Mouse (Mus musculus): ENCODE results near the gene Cluh. TPM values are rescaled to one million over a fixed set of nuclear protein-coding genes. Genes with fewer than 3 reads are reported as not detected.

Cluh gene
- 191 and 212 TPM in 2 replicates for total RNA-seq (2021)
- long read RNA-seq, full-length matches to known transcripts: 7 of 90 reads
- long read RNA-seq, partial matches to known transcripts: 73 of 90 reads
- long read RNA-seq, other reads (novel, unspliced or antisense): 10 of 90 reads

DNA sequence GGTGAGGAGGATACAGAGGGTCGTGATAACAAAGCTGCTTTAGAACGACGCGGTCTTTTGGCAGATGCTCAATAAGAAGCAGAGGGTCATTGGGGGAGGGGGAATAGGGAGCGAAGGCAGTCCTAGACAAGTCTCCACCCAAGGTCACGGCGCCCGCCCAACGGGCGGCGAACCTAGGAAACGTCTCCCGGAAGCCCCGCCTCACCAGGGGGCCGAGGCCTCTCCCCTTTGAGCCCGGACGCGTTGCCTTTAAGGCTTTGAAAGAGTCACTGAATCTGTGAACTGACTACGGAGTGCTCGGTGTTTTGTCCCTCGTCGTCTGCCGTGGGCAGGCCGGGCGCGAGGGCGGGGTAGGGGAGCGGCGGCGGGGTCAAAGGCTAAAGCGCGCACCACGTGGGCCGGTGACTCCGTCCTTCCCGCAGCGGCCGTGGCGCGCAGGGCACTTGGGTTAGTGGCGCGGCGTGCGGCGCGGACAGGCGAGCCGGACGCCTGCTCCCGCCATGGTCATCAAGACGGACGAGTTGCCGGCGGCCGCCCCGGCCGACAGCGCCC, at the start of gene Cluh:
TSS of gene Cluh (plus strand) at position 401 of the 552 bp plus-strand sequence.
- peak; percentile 99 for DNase-seq

DNA sequence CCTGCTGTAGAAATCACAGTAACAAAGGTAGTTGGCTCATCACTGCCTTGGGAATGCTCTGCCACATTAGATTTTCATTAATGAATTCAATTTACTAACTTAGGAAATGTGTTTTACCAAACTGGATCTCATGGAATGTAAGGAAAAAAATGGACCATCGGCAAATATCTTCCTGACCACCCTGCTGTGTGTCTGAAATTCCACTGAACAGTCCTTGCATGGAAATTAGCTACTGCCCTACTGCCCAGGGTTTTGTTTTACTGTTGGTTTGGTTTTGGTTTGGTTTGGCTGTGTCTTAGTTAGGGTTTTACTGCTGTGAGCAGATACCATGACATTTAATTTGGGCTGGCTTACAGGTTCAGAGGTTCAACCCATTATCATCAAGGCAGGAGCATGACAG, 47.0 kb upstream of the Cluh start:
- no peak for DNase-seq

- DNase-seq: no peak
Measured at GRCm38 (mm10) chr11:74610068-74610467, 39.2 kb upstream of the Cluh start.

DNA sequence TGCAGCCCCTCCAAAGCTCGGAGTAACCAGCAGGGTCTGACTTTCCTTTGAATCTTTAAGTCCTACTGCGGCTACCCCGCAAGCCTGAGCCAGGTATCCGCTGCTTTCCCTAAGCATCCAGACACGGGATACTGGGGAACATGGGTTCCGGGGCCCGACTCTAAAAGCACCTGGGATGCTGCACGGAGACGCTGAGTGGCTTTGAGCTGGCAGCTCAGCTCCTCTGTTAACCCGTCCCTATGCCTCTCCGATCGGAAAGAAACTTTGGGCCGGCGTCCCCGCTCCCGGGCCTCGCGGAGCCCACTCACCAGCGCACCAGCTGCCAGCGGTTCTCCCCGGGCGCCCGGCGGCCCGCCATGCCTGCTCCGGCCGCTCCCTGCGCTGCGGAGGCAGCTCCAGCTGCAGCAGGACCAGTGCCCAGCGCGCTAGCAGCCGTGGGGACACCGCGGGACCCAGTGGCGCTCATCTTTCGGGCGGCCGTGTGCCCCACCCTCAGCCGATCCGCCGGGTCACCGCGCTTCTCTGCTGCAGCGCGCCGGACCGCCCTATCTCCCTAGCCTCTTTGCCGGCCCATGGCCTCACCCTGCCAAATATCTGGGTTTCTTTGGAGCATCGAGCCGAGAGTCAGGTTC, 38.6 kb upstream of the Cluh start, which contains the start of gene Rap1gap2:
TSS of gene Rap1gap2 (minus strand) at position 371 of the 632 bp plus-strand sequence.
- DNase-seq: peak; percentile 55

DNA sequence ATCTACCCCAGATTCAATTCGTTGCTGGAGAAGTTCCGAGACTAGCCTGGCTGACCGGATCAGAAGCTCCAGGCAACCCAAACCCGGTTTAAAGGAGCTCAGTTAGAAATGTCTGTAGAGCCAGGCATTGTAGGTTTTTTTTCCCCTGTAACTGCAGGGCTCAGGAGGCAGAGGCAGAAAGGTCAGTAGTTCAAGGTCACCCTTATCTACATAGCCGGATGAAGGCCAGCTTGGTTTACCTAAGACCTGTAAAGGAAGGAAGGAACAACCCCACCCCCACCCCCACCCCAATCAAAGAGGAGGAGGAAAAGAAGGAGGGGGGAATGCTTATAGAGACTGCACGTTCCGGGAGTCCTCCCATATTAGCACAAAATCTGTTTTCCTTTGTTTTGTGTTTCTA, 37.9 kb upstream of the Cluh start:
- DNase-seq: no peak

DNA sequence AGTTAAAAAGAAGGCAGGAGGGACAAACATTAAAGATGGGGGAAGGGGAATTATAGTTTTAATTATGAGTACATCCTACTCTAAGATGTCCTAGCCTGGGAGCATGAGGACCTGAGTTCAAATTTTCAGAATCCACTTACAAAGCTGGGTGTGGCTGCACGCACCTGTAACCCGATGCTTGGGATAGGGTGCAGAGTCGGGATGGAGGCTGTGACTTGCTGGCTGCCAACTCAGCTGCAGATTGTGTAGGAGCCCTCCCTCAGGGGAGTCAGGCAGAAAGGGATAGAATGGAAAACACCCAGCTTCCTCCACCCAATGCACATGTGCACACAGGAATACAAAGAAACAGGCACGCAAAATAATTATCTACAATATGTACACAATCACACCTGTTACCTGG, 35.9 kb upstream of the Cluh start:
- DNase-seq: no peak

- DNase-seq: no peak
Measured at GRCm38 (mm10) chr11:74615571-74615970, 33.7 kb upstream of the Cluh start.

DNA sequence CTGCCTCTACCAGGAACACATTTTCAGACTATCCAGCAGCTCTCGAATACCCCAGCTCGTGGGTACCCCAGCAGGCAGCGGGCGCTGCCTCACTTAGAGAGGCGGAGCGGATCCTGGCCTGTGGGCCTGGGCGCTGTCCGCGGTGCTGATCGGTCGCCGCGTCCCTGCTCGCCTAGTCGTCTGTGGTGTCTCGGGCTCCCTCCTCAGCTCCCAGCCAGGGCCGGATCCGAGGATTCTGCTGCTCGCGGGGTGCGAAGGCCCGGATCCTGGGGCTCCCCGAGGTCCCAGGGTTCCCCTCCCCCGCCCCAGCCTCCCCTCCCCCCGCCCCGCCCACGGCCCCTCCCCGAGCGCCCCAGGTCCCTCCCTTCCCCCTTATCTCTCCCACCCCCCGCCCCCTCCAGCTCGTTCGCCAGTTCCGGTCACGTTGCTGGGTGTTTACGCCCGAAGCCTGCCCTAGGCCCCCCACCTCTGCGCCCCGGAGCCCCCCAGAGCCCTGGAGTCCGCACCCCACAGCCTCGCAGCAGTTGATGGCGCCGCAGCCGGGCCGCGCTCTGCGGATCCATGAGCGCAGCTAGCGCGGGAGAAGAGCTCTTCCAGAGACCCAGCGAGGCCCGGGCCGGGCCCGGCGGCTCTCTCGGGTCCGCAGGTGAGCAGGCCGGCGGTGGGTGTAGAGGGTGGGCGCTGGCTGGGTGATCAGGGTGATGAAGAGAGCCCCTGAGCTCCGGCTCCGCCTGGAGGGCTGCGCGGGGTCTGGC, 29.9 kb upstream of the Cluh start, which contains the start of gene Ccdc92b:
TSS of gene Ccdc92b (plus strand) at position 405 of the 755 bp plus-strand sequence.
- DNase-seq: peak; percentile 89

DNA sequence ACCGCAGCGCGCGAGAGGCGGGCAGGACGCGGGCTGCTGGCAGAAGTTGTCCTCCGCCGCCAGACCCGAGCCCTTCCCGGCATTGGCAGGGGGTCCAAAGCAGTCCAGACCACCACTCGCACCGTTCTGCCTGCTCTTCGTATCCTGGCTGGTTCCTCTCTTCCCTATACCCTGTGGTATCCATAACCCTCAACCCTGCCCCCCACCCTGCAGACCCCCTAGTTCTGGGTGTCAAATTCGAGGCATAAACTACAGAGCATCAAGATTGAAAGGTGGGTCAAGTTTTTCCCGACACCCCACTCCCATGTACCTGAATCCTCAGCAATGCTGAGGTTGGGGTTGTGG, 29.4 kb upstream of the Cluh start:
- no peak for DNase-seq

- no peak for DNase-seq
Measured at GRCm38 (mm10) chr11:74621974-74622669, 27.2 kb upstream of the Cluh start.

DNA sequence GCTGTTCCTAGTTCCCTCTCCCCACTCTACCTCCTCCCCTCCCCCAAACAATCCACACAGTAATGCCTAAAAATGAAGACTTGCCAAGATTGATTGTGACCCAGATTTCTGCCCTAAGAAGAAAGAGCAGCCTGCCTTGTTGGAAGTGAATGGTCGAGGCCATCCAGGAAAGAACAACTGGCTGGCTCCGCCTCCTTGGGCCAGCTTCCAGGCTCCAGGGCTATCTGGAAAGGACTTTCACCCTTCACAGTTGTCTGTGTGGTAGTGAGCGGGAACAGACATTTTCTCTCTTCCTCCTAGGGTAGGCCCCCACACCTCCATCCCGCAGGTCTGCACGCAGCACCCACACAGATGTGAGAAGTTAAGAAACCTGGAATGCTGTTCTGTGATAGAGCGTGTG, 25.6 kb upstream of the Cluh start:
- DNase-seq: peak; percentile 57

- no peak for DNase-seq
Measured at GRCm38 (mm10) chr11:74625333-74625732, 24.0 kb upstream of the Cluh start.

GRCm38 (mm10) chr11:74627481-74627880, 21.8 kb upstream of the Cluh start:
- no peak for DNase-seq

DNA sequence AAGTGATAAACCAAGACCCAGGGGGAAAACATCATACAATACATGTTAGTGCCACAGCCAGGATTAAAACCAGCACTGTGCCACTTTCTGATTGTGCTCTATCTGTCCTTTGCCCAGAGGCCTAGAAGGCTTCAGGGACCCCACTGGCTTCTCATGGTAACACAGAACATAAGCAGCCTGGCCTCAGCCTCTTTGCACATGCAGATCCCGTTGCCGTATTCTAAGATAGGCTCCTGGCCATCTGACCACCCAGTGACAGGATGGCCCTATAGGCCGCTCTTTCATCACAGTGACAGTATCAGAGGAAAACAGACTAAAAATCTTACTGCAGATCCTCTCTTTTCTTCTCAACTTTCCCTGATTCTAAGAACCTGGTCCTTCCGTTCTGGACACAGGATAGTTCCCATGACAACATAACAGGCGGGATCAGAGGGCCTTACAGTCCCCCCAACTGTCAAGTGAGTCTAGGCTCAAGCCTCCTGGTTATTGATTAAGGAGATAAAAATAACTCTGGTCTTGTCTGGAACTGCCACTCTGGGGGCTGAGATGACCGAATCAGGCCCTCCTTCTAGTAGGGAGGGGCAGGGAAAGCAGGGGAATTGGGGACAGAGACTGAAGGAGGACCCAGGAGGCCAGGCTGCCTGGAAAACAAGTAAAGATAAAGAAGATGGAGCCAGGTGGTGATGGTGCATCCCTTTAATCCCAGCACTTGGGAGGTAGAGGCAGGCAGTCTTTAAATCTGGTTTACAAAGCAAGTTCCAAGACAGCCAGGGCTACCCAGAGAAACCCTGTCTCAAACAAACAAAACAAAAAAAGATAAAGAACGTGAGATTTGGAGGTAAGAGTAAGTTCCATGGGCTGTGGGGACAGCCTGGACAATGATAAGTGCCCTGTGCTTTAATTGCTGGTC, 17.2 kb upstream of the Cluh start:
- no peak for DNase-seq

DNA sequence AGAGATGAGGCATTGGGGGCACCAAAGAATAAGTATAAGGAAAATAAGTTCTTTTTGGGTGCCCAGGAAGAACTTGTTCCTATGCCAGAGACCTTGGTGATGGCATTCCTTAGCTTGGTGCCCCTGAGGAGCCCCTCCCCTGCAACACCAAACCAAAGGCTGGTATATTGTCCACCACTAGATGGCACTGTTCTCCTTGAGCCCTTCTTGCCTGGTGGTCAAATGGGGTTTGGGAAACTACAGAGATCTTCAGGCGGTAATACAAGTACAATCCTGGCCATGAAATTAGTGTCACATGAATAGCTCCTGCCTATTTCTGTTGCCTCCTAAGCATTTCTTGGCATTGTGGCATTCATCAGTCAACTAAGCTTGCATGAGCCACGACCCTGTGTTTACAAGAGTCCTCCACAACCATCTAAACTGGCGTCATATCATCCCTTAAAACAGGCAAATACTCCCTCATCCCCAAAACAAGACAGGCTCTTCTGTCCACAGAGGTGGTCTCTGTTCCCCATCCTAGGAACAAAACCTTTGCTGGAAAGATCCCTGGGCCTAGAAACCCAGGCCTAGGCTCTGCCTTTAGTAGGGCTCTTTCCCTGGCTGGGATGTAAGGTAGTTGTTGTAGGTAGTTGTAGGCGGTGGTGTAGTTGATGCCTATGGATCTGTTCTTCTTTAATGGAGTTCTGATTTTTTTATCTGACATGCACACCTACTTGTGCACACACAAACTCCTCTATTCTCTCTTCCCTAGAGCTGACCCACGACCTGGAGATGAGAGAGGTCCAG, 14.6 kb upstream of the Cluh start:
- peak; percentile 42 for DNase-seq

DNA sequence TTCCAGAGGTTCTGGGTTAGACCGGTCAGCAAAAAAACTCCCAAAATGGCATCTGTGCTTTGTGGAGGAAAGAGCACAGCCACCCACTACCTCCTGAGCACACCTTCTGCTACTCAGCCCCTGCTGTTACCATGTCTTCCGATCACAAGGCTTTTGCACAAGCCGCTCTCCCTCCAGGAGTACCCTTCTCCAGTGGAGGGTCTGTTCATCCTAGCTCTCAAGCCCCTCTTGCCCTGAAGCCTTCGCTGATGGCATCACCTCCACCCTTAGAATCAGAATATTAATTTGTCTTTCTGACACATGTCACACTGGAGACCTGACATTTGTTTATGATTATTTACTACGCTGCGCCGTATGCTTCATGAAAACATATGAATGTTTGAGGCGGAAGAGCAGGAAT, 11.8 kb upstream of the Cluh start:
- DNase-seq: no peak

DNA sequence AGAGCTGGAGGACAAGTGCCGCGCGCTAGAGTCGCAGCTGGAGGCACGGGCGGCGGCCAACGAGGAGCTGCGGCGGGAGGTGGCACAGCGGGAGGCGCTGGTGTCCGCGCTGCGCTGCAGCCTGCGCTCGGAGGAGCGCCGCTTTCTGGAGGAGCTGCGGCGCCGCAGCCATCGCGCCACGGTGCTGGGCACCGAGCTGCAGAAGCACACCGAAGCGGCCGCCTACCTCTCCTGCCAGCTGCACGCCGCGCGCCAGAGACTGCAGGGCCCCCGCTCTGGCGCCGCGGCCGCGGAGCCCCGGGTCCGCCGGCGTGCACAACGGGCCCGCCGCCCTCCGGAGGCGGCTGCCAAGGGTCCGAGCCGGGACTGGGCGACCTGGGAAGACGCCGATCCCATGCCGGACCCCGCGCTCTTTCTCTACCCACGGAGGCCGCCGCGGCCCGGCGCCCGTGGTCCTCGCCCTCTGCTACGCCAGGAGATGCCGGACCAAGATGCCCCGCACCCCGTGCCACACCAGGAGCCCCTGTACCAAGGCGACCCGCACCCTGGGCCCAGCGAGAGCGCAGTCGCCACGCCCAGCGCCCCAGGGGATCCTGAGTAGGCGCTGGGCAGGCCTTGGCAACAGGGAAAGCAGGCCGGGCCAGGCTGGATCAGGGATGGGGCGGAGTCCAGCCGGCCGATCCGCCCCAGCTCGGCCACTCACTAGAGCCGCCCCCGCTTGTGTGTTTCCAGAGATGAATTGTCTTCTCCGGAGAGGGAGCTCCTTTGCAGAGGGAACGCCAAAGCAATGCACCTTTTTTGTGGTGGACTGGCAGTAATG, 11.1 kb upstream of the Cluh start:
- DNase-seq: peak; percentile 88

- no peak for DNase-seq
Measured at GRCm38 (mm10) chr11:74638791-74639411, 10.4 kb upstream of the Cluh start.

GRCm38 (mm10) chr11:74639628-74640027, 9.7 kb upstream of the Cluh start:
- DNase-seq: no peak

Data from adrenal gland, postnatal 25 days (tissue).